Mouse (Mus musculus) hindbrain, embryonic 14.5 days (tissue): ENCODE data around the gene Uqcr10. TPM values are rescaled to one million over a fixed set of nuclear protein-coding genes. Genes with fewer than 3 reads are reported as not detected.
A peak's percentile ranks its signal among the peaks of the same experiment; 100 is the strongest.

Experiments
- ATAC-seq: fragments of 200-750 bp; cut with Nextera tagmentation; 2 replicates; pipeline ENCODE4 v1.8.0; 2017; ENCODE audit warnings: moderate number of reproducible peaks, mild to moderate bottlenecking, moderate TSS enrichment, moderate library complexity; ENCODE audit not compliant: low FRiP score
- DNase-seq: peaks from one replicate; pipeline ENCODE4 v3.0.0-alpha.2; 2015; ENCODE audit warnings: low spot score
- H3K27ac ChIP-seq: fragments of 300-500 bp; sonication (generic); 2 replicates; pipeline ENCODE4 v1.5.1; 2014; ENCODE audit warnings: mild to moderate bottlenecking, moderate library complexity
- H3K27me3 ChIP-seq: fragments of 300-500 bp; sonication (generic); 2 replicates; pipeline ENCODE4 v1.6.1; 2014; ENCODE audit warnings: mild to moderate bottlenecking, low read length, mixed read lengths; ENCODE audit not compliant: control insufficient read depth, insufficient read depth
- H3K36me3 ChIP-seq: fragments of 300-500 bp; sonication (generic); replicated peaks from 2 replicates; pipeline ENCODE4 v1.6.1; 2014; ENCODE audit not compliant: control insufficient read depth, insufficient read depth
- H3K4me1 ChIP-seq: fragments of 300-500 bp; sonication (generic); replicated peaks from 2 replicates; pipeline ENCODE4 v1.6.1; 2014; ENCODE audit warnings: antibody characterized with exemption, low read length, mixed read lengths; ENCODE audit not compliant: control insufficient read depth, insufficient read depth
- H3K4me2 ChIP-seq: fragments of 300-500 bp; sonication (generic); replicated peaks from 2 replicates; pipeline ENCODE4 v1.6.1; 2014; ENCODE audit warnings: mild to moderate bottlenecking, moderate library complexity
- H3K4me3 ChIP-seq: fragments of 300-500 bp; sonication (generic); replicated peaks from 2 replicates; pipeline ENCODE4 v1.5.1; 2014; ENCODE audit warnings: mild to moderate bottlenecking, low read length
- H3K9ac ChIP-seq: fragments of 300-500 bp; sonication (generic); 2 replicates; pipeline ENCODE4 v1.6.1; 2014
- H3K9me3 ChIP-seq: fragments of 300-500 bp; sonication (generic); 2 replicates; pipeline ENCODE4 v1.6.1; 2016; ENCODE audit warnings: low read length; ENCODE audit not compliant: control insufficient read depth
- WGBS: fragments of 180-500 bp; shearing (Covaris S2); extraction: QIAGEN DNeasy Blood & Tissue Kit; methylation state at CpG from one replicate; pipeline ENCODE4 v1.1.7; 2014; 5-methylcytosine and 5-hydroxymethylcytosine counted together
- polyA plus RNA-seq: library from polyadenylated mRNA; unstranded; fragments of >200 nt; fragmentation: Nextera tagmentation; extraction: Ambion mirVana; gene quantifications from 2 replicates; pipeline ENCODE4 v1.2.1, GENCODE M21; 2014

Gene Uqcr10
- polyA plus RNA-seq, 1 experiment from 2014 or later, result 721 TPM

DNA sequence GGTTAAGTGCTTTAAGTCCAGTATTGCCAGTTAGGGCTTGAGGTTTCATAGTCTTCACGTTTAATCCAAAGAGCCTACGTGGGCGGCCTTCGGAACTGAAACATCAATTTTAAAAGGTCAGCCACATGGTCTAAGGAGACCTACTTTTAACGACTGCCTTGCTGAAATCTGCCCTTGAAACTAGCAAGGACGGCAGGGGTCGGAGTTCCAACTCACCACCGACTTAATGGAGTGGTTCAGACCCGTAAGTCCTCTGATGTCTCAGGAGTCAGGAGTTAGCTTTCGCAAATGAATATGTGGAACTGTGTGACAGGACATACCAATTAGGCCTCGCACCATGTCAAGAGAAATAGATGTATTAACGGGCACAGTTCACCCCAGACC is 462 bp downstream of the Uqcr10 start:
- Histone ChIP-seq H3K36me3 (peaks cover 14% of the 10 kb centered on the region; the same call in 1 of the 2 replicates), H3K27ac (peak overlapping the region; percentile 20; the same call in 1 of the 2 replicates), H3K4me1 (peaks cover 21% of the 10 kb centered on the region), H3K9me3 (no peaks in the 10 kb centered on the region), H3K4me2 (peak overlapping the region; percentile 94), H3K27me3 (no peaks in the 10 kb centered on the region), H3K4me3 (peak overlapping the region; percentile 49), H3K9ac (peak overlapping the region; percentile 63)
- 6% methylated on average over 12 of the region's 12 CpGs for WGBS
- ATAC-seq, result no peak; the same call in 1 of the 2 replicates
- DNase-seq, result no peak

DNA sequence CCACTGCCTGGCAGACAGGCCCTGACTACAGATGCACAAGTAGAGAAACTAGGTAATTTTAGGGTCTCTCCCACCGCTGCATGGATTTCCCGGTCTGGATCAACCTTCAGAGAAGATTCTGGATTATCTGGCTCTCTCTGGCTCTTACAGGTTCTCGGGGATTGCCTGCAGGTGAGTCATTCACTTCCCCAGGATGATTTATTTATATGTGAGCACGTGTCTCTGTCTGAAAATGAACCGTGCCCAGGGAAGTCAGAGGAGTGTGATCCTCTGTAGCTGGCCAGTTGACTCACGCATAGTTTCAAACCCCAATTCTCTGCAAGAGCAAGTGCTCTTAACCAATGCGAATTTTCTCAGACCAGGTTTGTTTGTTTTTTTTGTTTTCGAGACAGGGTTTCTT is 3.4 kb downstream of the Uqcr10 start:
- Histone ChIP-seq H3K4me1 (peaks cover 21% of the 10 kb centered on the region), H3K27ac (no peak overlapping the region), H3K36me3 (peaks cover 14% of the 10 kb centered on the region; the same call in 1 of the 2 replicates), H3K27me3 (no peaks in the 10 kb centered on the region), H3K4me3 (no peak overlapping the region), H3K4me2 (no peak overlapping the region), H3K9me3 (no peaks in the 10 kb centered on the region), H3K9ac (no peak overlapping the region)
- 89% methylated on average over 8 of the region's 8 CpGs for WGBS
- DNase-seq, result no peak
- no peak for ATAC-seq

DNA sequence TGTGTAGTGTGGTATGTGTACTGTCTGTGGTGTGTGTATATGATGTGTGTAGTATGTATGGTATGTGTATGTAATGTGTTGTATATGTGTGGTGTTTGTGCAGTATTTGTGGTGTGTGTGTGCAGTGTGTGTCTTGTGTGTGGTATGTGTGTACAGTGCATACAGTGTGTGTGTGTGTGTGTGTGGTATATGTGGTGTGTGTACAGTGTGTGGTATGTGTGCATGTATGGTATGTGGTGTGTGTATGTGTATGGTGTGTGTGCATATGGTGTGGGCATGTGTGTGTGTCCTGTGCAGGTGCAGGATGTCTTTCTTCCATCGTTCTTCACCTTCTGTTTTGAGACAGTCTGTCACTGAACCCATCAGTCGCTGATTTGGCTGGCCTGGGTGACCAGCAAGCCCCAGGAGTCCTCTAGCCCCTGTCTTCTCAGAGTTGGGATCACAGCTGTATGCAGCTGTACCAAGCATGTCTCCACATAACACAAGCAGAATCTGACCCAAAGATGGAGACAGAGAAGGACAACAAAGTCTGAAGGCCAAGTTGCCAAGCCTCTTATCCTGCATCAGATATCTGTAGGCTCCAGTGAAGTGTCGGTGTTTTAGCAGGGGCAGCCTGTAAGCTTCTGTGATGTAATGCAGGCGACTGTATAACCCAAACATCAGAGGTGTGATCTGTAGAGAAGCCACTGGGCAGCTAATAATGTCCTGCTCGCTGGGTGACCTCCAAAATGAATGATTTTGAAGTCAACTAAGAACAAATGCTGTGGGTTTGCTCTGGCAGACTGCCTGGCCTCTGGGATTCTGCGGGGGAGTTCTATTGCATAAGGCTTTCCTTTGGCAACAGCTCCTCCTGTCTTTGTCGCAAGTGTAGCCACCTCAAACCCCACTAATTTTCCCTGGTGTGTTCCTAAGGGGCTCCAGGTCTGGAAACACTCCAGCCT is 6.8 kb downstream of the Uqcr10 start:
- Histone ChIP-seq H3K36me3 (peaks cover 14% of the 10 kb centered on the region; the same call in 1 of the 2 replicates), H3K4me3 (no peak overlapping the region), H3K4me2 (no peak overlapping the region), H3K9ac (no peak overlapping the region), H3K27me3 (no peaks in the 10 kb centered on the region), H3K4me1 (0 out of 2 replicates have a peak, but pooled peaks cover 2% of the 10 kb centered on the region), H3K27ac (no peak overlapping the region), H3K9me3 (no peaks in the 10 kb centered on the region)
- ATAC-seq, result no peak; the same call in 1 of the 2 replicates
- DNase-seq, result peak; percentile 47
- WGBS, result 57% methylated on average over 7 of the region's 7 CpGs

DNA sequence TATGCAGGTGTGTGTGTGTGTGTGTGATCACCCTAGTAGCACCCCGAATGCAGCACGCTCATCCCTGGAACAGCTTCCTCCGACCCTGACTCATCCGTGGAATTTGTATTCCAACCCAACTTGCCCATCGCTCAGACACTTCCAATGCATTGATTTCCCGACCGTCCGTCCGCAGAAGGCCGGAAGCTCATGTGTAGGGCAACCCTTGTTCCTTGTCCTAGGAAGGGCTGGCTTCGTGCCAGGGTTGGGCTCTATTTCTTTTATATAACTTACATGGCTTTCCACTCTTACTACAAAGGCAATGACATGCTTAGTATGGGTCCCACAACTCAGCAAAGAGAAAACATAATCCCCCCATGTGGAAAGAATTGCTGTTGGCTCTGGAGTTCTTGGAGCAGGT is 12.0 kb downstream of the Uqcr10 start:
- no peak overlapping the region for H3K27ac ChIP-seq
- no peaks in the 10 kb centered on the region for H3K9me3 ChIP-seq
- H3K4me1 ChIP-seq, result no peaks in the 10 kb centered on the region
- no peaks in the 10 kb centered on the region for H3K27me3 ChIP-seq
- DNase-seq (no peak), ATAC-seq (no peak)
- H3K4me2 ChIP-seq, result no peak overlapping the region
- whole genome bisulfite sequencing, result 85% methylated on average over 11 of the region's 11 CpGs
- no peak overlapping the region for H3K9ac ChIP-seq
- no peak overlapping the region for H3K4me3 ChIP-seq
- H3K36me3 ChIP-seq, result no peaks in the 10 kb centered on the region

DNA sequence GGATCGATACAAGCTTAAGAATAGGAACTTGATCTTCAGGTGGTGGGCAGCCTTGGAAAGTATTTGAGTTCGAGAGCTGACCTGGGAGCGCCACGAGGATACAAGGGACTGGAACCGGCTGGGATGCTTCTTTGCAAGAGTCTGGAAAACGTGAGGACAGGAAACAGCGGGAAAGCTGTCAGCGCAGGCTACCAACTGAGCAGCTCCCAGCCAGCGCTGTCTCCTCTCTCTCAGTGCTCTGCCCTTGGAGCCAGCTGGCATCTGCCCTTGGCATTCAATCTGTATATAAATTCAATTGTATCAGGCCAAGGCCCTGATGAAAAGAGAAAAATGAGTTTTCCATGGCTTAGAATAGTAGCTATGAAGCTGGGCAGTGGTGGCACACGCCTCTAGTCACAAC is 12.9 kb downstream of the Uqcr10 start:
- Histone ChIP-seq H3K9ac (no peak overlapping the region), H3K36me3 (no peaks in the 10 kb centered on the region), H3K4me1 (no peaks in the 10 kb centered on the region), H3K4me2 (no peak overlapping the region), H3K4me3 (no peak overlapping the region), H3K9me3 (no peaks in the 10 kb centered on the region), H3K27ac (no peak overlapping the region), H3K27me3 (no peaks in the 10 kb centered on the region)
- WGBS, result 58% methylated on average over 10 of the region's 10 CpGs
- DNase-seq (peak; percentile 27), ATAC-seq (no peak)

DNA sequence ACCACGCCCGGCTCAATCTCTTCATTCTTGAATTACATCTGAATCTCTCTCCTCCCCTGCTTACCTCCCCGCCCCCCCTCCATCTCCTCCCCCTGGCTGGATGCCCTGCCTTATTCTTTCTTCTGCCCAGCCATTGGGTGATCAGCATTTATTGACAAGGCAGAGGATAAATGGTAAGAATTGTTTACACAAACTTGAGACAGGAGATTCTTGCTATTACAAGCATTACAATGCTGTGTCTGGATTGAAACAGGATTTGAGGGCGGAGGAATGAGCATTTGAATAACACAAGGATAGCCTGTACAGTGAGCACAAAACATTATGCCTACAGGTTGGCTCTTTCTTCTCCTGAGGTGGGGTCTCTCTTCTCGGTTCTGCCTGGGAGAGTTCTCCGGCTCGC is 13.8 kb downstream of the Uqcr10 start:
- ATAC-seq (no peak), DNase-seq (no peak)
- Histone ChIP-seq H3K4me1 (no peaks in the 10 kb centered on the region), H3K27me3 (no peaks in the 10 kb centered on the region), H3K4me2 (no peak overlapping the region), H3K9ac (no peak overlapping the region), H3K36me3 (no peaks in the 10 kb centered on the region), H3K4me3 (no peak overlapping the region), H3K9me3 (no peaks in the 10 kb centered on the region), H3K27ac (no peak overlapping the region)
- 82% methylated on average over 7 of the region's 7 CpGs for WGBS

DNA sequence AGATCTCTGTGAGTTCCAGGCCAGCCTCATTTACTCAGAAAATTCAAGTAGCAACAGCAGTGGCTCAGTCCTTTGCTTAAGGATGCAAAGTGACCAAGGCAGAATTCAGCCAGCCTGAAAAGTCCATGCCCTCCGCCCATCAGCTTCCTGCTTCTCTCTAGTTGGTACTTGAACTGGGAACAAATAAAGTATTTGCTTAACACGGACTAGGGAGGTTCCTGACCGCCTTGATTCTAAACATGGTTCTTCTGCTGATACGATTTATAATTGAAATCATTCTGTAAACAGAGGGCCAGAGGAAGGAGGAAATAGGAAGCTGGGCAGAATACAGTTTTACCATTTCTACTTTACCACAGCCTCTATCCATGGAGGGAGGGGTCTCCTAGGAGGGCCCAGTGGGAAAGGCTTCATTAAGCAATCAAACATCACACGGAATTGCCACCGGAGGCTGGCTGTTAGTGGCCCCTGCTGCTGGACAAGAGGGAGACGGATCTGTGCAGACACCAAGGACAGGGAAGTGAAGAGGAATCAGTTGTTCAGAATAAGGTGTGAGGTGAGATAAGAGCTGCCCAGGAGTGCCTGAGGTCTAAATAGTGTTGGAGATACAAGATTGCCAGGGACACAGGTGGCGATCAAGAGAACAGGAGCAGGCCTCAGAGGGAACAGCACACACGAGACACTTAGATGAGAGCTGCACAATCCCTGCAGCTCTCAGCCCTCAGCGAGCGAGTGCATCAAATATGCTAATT is 15.3 kb downstream of the Uqcr10 start:
- ATAC-seq, result no peak
- H3K27ac ChIP-seq, result no peak overlapping the region
- H3K4me3 ChIP-seq, result no peak overlapping the region
- H3K4me1 ChIP-seq, result no peaks in the 10 kb centered on the region
- 64% methylated on average over 11 of the region's 11 CpGs for WGBS
- no peak overlapping the region for H3K4me2 ChIP-seq
- no peaks in the 10 kb centered on the region for H3K9me3 ChIP-seq
- DNase-seq, result no peak
- peaks cover 13% of the 10 kb centered on the region for H3K36me3 ChIP-seq
- no peak overlapping the region for H3K9ac ChIP-seq
- H3K27me3 ChIP-seq, result no peaks in the 10 kb centered on the region

DNA sequence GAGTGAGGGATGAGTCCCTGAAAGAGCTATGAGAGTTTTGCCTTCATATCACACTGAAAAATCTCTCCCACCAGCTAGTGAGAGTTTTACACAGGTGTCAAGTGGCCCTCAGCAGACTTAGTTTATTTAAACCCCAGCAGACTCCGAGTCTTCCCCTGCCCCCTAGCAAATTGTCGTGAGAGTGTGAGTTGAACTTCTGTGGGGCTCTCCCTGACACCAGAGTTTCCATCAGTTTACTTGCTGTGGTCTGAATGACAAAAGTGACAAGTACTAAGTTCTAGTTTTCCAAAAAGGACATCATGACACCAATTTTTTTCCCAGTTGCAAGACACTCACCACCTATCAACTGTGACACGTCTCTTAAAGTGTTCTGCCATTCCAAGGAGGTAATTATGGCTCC is 16.3 kb downstream of the Uqcr10 start:
- Histone ChIP-seq H3K27ac (no peak overlapping the region), H3K9me3 (no peaks in the 10 kb centered on the region), H3K4me3 (no peak overlapping the region), H3K9ac (no peak overlapping the region), H3K4me2 (no peak overlapping the region), H3K27me3 (no peaks in the 10 kb centered on the region), H3K36me3 (peaks cover 22% of the 10 kb centered on the region), H3K4me1 (no peaks in the 10 kb centered on the region)
- 79% methylated on average over 3 of the region's 3 CpGs for WGBS
- DNase-seq (no peak), ATAC-seq (no peak)

DNA sequence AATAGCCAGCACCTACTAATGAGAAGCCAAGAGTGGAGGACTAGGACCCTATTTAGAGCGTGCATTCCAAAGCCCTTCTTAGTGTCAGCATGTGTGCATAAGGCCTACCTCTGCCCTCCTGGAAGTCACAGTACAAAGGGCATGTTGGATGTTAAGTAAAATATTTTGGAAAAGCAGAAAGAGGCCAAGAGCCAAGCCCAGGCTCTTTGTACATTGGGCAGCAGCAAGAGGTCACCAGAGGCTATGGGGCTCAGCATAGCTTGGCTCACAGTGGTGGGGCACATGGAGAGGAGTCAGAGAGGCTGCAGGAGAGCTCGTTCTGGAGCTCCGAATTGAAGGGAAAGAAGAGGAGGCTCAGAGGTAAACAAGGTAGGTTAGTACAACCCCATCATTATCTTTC is 17.1 kb downstream of the Uqcr10 start:
- H3K4me3 ChIP-seq, result no peak overlapping the region
- DNase-seq, result no peak
- no peaks in the 10 kb centered on the region for H3K9me3 ChIP-seq
- 89% methylated on average over 3 of the region's 3 CpGs for WGBS
- H3K4me1 ChIP-seq, result no peaks in the 10 kb centered on the region
- peaks cover 30% of the 10 kb centered on the region for H3K36me3 ChIP-seq
- no peak overlapping the region for H3K9ac ChIP-seq
- H3K27me3 ChIP-seq, result no peaks in the 10 kb centered on the region
- H3K4me2 ChIP-seq, result no peak overlapping the region
- no peak overlapping the region for H3K27ac ChIP-seq
- no peak for ATAC-seq
